Mouse (Mus musculus): ENCODE measurements around the gene Sirt6. TPM values are rescaled to one million over a fixed set of nuclear protein-coding genes. Genes with fewer than 3 reads are reported as not detected.
A peak's percentile ranks its signal among the peaks of the same experiment; 100 is the strongest.

Sirt6 gene
- total RNA-seq, 1 experiment, result 14.5 TPM

GRCm38 (mm10) chr10:81572975-81573374, 54.6 kb downstream of the Sirt6 start:
- no peaks in the 10 kb centered on the region for H3K9me3 ChIP-seq (ENCODE audit: control insufficient read depth, insufficient read depth, low read depth, low read length)
- no peaks in the 10 kb centered on the region for H3K36me3 ChIP-seq (ENCODE audit: control insufficient read depth, insufficient read depth, low read length, poor library complexity, severe bottlenecking)
- peaks cover 2 to 28% of the 10 kb centered on the region in 2 experiments; a peak in 2 of 4 replicates for H3K4me1 ChIP-seq (ENCODE audit: control insufficient read depth in 2 of 2, insufficient read depth in 2 of 2, low read length in 2 of 2, poor library complexity in 1 of 2)
- H3K4me3 ChIP-seq (ENCODE audit: insufficient read depth in 1 of 2, low read depth in 1 of 2, low read length in 2 of 2, poor library complexity in 1 of 2, severe bottlenecking in 1 of 2), result no peak overlapping the region
- TF ChIP-seq ZC3H11A (IDR thresholded peaks at IDR 0.05; ENCODE audit: borderline replicate concordance, low read depth, low read length) (no peak), HCFC1 (IDR thresholded peaks at IDR 0.05; ENCODE audit: borderline replicate concordance, insufficient read depth, low read length) (no peak)
- DNase-seq (ENCODE audit: low read depth, low spot score), result no peak
- H3K9ac ChIP-seq (ENCODE audit: insufficient read depth, low read depth, low read length, poor library complexity, severe bottlenecking), result no peak overlapping the region
- in situ Hi-C loops (cut with MboI; ENCODE audit: low sequenced_read_pairs in 2 of 2, unreplicated experiment in 2 of 2), result no loop called here
- H3K27ac ChIP-seq (ENCODE audit: insufficient read depth, low read depth, low read length, poor library complexity, severe bottlenecking), result no peak overlapping the region

GRCm38 (mm10) chr10:81572133-81572671, 55.4 kb downstream of the Sirt6 start:
- TF ChIP-seq HCFC1 (IDR thresholded peaks at IDR 0.05; ENCODE audit: borderline replicate concordance, insufficient read depth, low read length) (no peak), ZC3H11A (IDR thresholded peaks at IDR 0.05; ENCODE audit: borderline replicate concordance, low read depth, low read length) (no peak), CHD2 (IDR thresholded peaks at IDR 0.05; ENCODE audit: low read depth, low read length) (no peak), MAFK (IDR thresholded peaks at IDR 0.05; ENCODE audit: insufficient read depth, low read depth, low read length) (no peak), ZNF384 (IDR thresholded peaks at IDR 0.05; ENCODE audit: low read depth, low read length) (no peak)
- H3K4me1 ChIP-seq (ENCODE audit: control insufficient read depth in 2 of 2, insufficient read depth in 2 of 2, low read length in 2 of 2, poor library complexity in 1 of 2), result peaks cover 2 to 28% of the 10 kb centered on the region in 2 experiments; a peak in 2 of 4 replicates

More at GRCm38 (mm10) chr10:81572133-81572671, 55.4 kb downstream of the Sirt6 start:
- Histone ChIP-seq H3K9me3 (ENCODE audit: control insufficient read depth, insufficient read depth, low read depth, low read length) (no peaks in the 10 kb centered on the region), H3K9ac (ENCODE audit: insufficient read depth, low read depth, low read length, poor library complexity, severe bottlenecking) (no peak overlapping the region), H3K4me3 (ENCODE audit: insufficient read depth in 1 of 2, low read depth in 1 of 2, low read length in 2 of 2, poor library complexity in 1 of 2, severe bottlenecking in 1 of 2) (peak overlapping the region; percentile 55 to 80; a peak in 3 of 4 replicates), H3K27ac (ENCODE audit: insufficient read depth, low read depth, low read length, poor library complexity, severe bottlenecking) (no peak overlapping the region), H3K36me3 (ENCODE audit: control insufficient read depth, insufficient read depth, low read length, poor library complexity, severe bottlenecking) (no peaks in the 10 kb centered on the region)
- no peak for DNase-seq (ENCODE audit: low read depth, low spot score)
- in situ Hi-C loops (cut with MboI; ENCODE audit: low sequenced_read_pairs in 2 of 2, unreplicated experiment in 2 of 2), result no loop called here

Other genes starting within 250 kb of the Sirt6 start
- gene Fzr1, start 249.3 kb downstream of the Sirt6 start, total RNA-seq (2012; rRNA removed), result 63.0 and 94.5 TPM in 2 replicates
- 168 and 183 TPM in 2 replicates for gene Dohh, start 243.4 kb downstream of the Sirt6 start, total RNA-seq (2012; rRNA removed)
- 1.1 and 1.8 TPM in 2 replicates for gene Gm48551, start 243.3 kb downstream of the Sirt6 start, total RNA-seq (2012; rRNA removed)
- gene Gm48552, start 238.8 kb downstream of the Sirt6 start, total RNA-seq (2012; rRNA removed), result 2.5 and 2.7 TPM in 2 replicates
- 1.7 TPM in 2 replicates for gene Smim24, start 234.7 kb downstream of the Sirt6 start, total RNA-seq (2012; rRNA removed)
- 4.9 and 6.3 TPM in 2 replicates for gene Nfic, start 172.2 kb downstream of the Sirt6 start, total RNA-seq (2012; rRNA removed)
- 5.0 and 8.2 TPM in 2 replicates for gene Celf5, start 145.1 kb downstream of the Sirt6 start, total RNA-seq (2012; rRNA removed)
- 254 and 393 TPM in 2 replicates for gene Ncln, start 131.4 kb downstream of the Sirt6 start, total RNA-seq (2012; rRNA removed)
- 0.94 and 1.9 TPM in 2 replicates for gene S1pr4, start 127.7 kb downstream of the Sirt6 start, total RNA-seq (2012; rRNA removed)
- gene Gna15, start 103.6 kb downstream of the Sirt6 start, total RNA-seq (2012; rRNA removed), result 11.8 and 16.6 TPM in 2 replicates
- 52.1 and 53.4 TPM in 2 replicates for gene Gna11, start 82.6 kb downstream of the Sirt6 start, total RNA-seq (2012; rRNA removed)
- gene Aes, start 68.3 kb downstream of the Sirt6 start, total RNA-seq (2012; rRNA removed), result 102 and 145 TPM in 2 replicates
- gene Tle2, start 53.2 kb downstream of the Sirt6 start, total RNA-seq (2012; rRNA removed), result 2.4 and 2.6 TPM in 2 replicates
- 17.7 and 22.0 TPM in 2 replicates for gene Tle6, start 26.7 kb downstream of the Sirt6 start, total RNA-seq (2012; rRNA removed)
- 2.3 and 2.5 TPM in 2 replicates for gene BC025920, start 21.5 kb downstream of the Sirt6 start, total RNA-seq (2012; rRNA removed)
- gene Ankrd24, start 743 bp upstream of the Sirt6 start, total RNA-seq (2012; rRNA removed), result 14.4 and 18.6 TPM in 2 replicates
- 5.3 and 5.5 TPM in 2 replicates for gene Gm10778, start 21.3 kb upstream of the Sirt6 start, total RNA-seq (2012; rRNA removed)
- gene Zfp433, start 77.0 kb upstream of the Sirt6 start, total RNA-seq (2012; rRNA removed), result 6.1 and 7.3 TPM in 2 replicates
- gene Gm3055, start 143.4 kb upstream of the Sirt6 start, total RNA-seq (2012; rRNA removed), result 7.0 and 10.1 TPM in 2 replicates
- gene Gm4767, start 184.4 kb upstream of the Sirt6 start, total RNA-seq (2012; rRNA removed), result 1.6 and 2.6 TPM in 2 replicates
- gene Gm32687, start 236.1 kb upstream of the Sirt6 start, total RNA-seq (2012; rRNA removed), result not detected in 2 replicates